Mouse (Mus musculus) megakaryocyte, embryonic 14.5 days (primary cell): ENCODE results near the gene Elof1.

ENCODE experiments used
- FLI1 ChIP-seq: IDR thresholded peaks from 2 replicates; pipeline ENCODE4 v1.6.1; 2012; ENCODE audit warnings: low read length, inconsistent platforms, mixed read lengths
- GATA1 ChIP-seq: IDR thresholded peaks from 3 replicates; pipeline ENCODE4 v1.6.1; 2012; ENCODE audit warnings: mixed read lengths, low read length, inconsistent platforms, borderline replicate concordance

GRCm38 (mm10) chr9:22122005-22122404 lies 5.0 kb upstream of the Elof1 start:
- TF ChIP-seq GATA1 = no peak
- TF ChIP-seq FLI1 = no peak
